Mouse (Mus musculus) limb, embryonic 14.5 days (tissue): ENCODE measurements at regions not wholly inside any gene's neighbourhood (a gene's known extent, or its start where the extent isn't known, plus 50 kb on each side); places are given as distances from the start of the nearest gene placed in this dataset.
"Not testable (repeated sequence)": the region's sequence is repeated elsewhere in the genome, so short reads cannot be mapped to it uniquely, and the experiment has no call there.

Experiments
- ATAC-seq: fragments of 200-750 bp; cut with Nextera tagmentation; 2 replicates; pipeline ENCODE4 v1.8.0; 2017; ENCODE audit warnings: low read depth, moderate number of reproducible peaks, moderate TSS enrichment; ENCODE audit not compliant: low FRiP score
- DNase-seq: peaks from one replicate; pipeline ENCODE4 v3.0.0-alpha.2; 2015; ENCODE audit warnings: low spot score
- H3K27ac ChIP-seq: fragments of 300-500 bp; sonication (generic); replicated peaks from 2 replicates; pipeline ENCODE4 v1.5.1; 2014; ENCODE audit warnings: low read depth, mild to moderate bottlenecking, low read length, moderate library complexity, mixed read lengths
- H3K27me3 ChIP-seq: fragments of 300-500 bp; sonication (generic); 2 replicates; pipeline ENCODE4 v1.6.1; 2014; ENCODE audit warnings: low read length, mixed read lengths; ENCODE audit not compliant: control insufficient read depth, insufficient read depth
- H3K36me3 ChIP-seq: fragments of 300-500 bp; sonication (generic); 2 replicates; pipeline ENCODE4 v1.6.1; 2014; ENCODE audit warnings: mild to moderate bottlenecking, low read length, moderate library complexity, mixed read lengths; ENCODE audit not compliant: control insufficient read depth, insufficient read depth
- H3K4me1 ChIP-seq: fragments of 300-500 bp; sonication (generic); 2 replicates; pipeline ENCODE4 v1.6.1; 2014; ENCODE audit warnings: antibody characterized with exemption, low read length, mixed read lengths; ENCODE audit not compliant: control insufficient read depth, insufficient read depth
- H3K4me2 ChIP-seq: fragments of 300-500 bp; sonication (generic); replicated peaks from 2 replicates; pipeline ENCODE4 v1.6.1; 2014; ENCODE audit warnings: low read depth, mild to moderate bottlenecking, low read length, moderate library complexity; ENCODE audit not compliant: severe bottlenecking
- H3K4me3 ChIP-seq: fragments of 300-500 bp; sonication (generic); replicated peaks from 2 replicates; pipeline ENCODE4 v1.5.1; 2014; ENCODE audit warnings: low read length
- H3K9ac ChIP-seq: fragments of 300-500 bp; sonication (generic); 2 replicates; pipeline ENCODE4 v1.6.1; 2014; ENCODE audit warnings: mild to moderate bottlenecking, low read depth, low read length, moderate library complexity; ENCODE audit not compliant: severe bottlenecking
- H3K9me3 ChIP-seq: fragments of 300-500 bp; sonication (generic); 2 replicates; pipeline ENCODE4 v1.6.1; 2016; ENCODE audit warnings: low read length; ENCODE audit not compliant: control insufficient read depth
- POLR2A ChIP-seq: fragments of 200-500 bp; IDR thresholded peaks from 2 replicates; pipeline ENCODE4 v1.8.0; 2012; ENCODE audit warnings: inconsistent platforms, mild to moderate bottlenecking, moderate library complexity, borderline replicate concordance; ENCODE audit not compliant: insufficient read depth, insufficient read length; ENCODE audit errors: extremely low read depth
- WGBS: fragments of 180-500 bp; shearing (Covaris S2); extraction: QIAGEN DNeasy Blood & Tissue Kit; methylation state at CpG from one replicate; pipeline ENCODE4 v1.1.7; 2014; 5-methylcytosine and 5-hydroxymethylcytosine counted together

DNA sequence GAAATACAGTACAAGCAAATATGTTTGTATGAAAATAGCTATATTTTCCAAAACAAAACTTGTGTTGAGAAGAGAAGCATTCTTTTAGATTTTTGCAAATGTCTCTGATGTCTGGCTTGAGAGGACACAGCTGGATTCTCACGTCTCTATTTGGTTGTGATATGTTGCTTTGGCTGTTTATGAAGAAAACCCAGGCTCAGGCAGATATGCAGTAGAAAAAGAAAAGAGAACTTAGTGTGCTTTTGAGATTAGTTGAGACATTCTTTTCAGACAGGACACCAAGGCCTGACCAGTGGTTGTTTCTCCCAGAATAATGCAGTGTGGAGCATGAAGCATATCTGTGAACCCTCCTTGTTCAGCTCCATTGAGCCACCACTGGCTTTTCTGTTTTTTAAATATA, 178.8 kb upstream of the Mamld1 start:
- no peak for TF ChIP-seq POLR2A
- Histone ChIP-seq H3K4me3 (no peak overlapping the region), H3K9me3 (no peaks in the 10 kb centered on the region), H3K27ac (no peak overlapping the region), H3K4me1 (no peaks in the 10 kb centered on the region), H3K4me2 (no peak overlapping the region), H3K27me3 (no peaks in the 10 kb centered on the region), H3K36me3 (no peaks in the 10 kb centered on the region), H3K9ac (no peak overlapping the region)
- ATAC-seq = no peak
- no peak for DNase-seq
- 77% methylated on average over 1 of the region's 1 CpGs for WGBS

DNA sequence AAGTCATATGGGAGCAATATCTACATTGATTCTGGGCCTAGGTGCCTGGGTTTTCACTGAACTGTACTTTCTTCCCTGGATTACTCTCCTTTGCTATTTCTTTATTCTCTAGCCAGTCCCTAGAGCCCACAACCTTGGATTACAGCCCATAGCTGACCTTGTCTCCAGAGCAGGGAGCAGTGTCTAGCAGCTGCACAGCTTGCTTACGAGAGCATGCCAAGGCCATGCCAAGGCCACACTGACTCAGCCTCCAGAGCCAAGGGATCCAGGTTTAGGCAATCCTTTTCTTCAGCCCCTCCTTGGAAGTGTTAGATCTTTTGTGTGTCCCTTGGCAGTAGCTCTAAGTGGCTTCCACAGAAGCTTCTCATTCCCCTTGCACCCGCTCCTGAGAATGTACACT, 168.7 kb upstream of the Mamld1 start:
- H3K4me3 ChIP-seq = no peak overlapping the region
- H3K9me3 ChIP-seq = no peaks in the 10 kb centered on the region
- no peaks in the 10 kb centered on the region for H3K36me3 ChIP-seq
- TF ChIP-seq POLR2A = no peak
- H3K27ac ChIP-seq = no peak overlapping the region
- ATAC-seq = no peak
- 96% methylated on average over 2 of the region's 2 CpGs for whole genome bisulfite sequencing
- no peaks in the 10 kb centered on the region for H3K4me1 ChIP-seq
- no peaks in the 10 kb centered on the region for H3K27me3 ChIP-seq
- no peak for DNase-seq
- H3K9ac ChIP-seq = no peak overlapping the region
- H3K4me2 ChIP-seq = no peak overlapping the region

DNA sequence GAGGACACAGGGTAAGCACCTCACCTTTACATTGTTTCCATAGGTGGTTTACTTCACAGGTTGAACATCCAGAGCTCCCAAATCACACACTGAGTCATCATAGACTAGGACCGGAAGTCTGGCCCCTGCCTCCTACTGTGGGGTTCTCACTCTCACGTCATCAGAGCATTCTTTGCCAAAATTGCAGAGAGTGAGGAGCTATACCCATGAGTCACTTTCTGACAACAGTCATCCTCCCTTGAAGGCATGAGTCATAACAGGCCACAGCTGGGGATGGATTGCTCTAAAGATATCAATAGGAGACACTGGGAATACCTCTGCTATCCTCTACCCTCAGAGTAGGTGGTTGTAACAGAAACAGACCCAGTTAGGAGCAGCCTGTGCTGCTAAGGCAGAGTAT, 166.6 kb upstream of the Mamld1 start:
- no peak overlapping the region for H3K4me2 ChIP-seq
- H3K36me3 ChIP-seq = no peaks in the 10 kb centered on the region
- H3K27ac ChIP-seq = no peak overlapping the region
- H3K9ac ChIP-seq = no peak overlapping the region
- no peak for ATAC-seq
- H3K27me3 ChIP-seq = no peaks in the 10 kb centered on the region
- no peak overlapping the region for H3K4me3 ChIP-seq
- no peaks in the 10 kb centered on the region for H3K4me1 ChIP-seq
- no peak for DNase-seq
- 68% methylated on average over 2 of the region's 2 CpGs for WGBS
- TF ChIP-seq POLR2A = no peak
- H3K9me3 ChIP-seq = no peaks in the 10 kb centered on the region

DNA sequence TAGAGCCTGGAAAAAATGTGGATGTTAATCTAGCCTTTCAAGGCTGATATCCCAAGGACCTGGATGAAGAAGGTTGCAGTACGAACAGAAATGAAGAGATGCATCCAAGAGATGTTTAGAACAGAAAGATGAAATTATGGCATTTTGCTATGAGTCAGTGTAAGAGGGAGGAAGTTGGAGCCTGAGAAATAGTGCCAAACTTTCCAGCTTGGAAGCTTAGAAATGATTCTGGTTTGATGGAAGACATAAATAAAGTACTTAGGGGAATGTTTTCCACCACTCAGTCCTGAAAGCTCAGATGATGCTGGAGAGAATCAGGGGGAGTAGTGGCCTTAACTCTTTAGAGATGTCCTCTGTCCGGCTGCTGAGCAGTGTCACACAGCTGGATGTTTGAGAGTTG, 155.5 kb upstream of the Mamld1 start:
- no peak overlapping the region for H3K4me3 ChIP-seq
- H3K9ac ChIP-seq = no peak overlapping the region
- no peaks in the 10 kb centered on the region for H3K4me1 ChIP-seq
- H3K27me3 ChIP-seq = no peaks in the 10 kb centered on the region
- WGBS = 85% methylated on average over 2 of the region's 2 CpGs
- no peak for ATAC-seq
- no peak overlapping the region for H3K4me2 ChIP-seq
- H3K9me3 ChIP-seq = no peaks in the 10 kb centered on the region
- no peak overlapping the region for H3K27ac ChIP-seq
- no peak for DNase-seq
- no peaks in the 10 kb centered on the region for H3K36me3 ChIP-seq
- no peak for TF ChIP-seq POLR2A

DNA sequence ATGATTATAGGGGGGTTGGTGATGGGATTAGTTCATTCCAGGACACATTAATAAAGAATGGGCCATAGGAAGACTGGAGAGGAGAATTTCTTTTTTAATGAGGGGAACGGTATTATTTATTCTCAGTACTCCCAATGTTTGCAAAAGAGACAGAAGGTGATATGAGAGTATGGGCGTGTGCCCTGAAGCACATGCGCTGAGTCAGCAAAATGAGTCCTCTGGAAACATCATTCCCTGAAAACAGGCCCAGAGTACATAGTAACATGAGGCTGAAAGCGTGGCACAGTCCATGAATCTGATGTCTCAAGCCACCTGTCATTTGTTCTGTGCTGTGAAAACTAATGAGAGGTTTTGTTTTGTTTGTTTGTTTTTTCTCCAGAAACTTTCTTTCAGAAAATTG, 154.5 kb upstream of the Mamld1 start:
- no peak for TF ChIP-seq POLR2A
- 83% methylated on average over 4 of the region's 4 CpGs for WGBS
- Histone ChIP-seq H3K4me2 (no peak overlapping the region), H3K9me3 (no peaks in the 10 kb centered on the region), H3K27ac (no peak overlapping the region), H3K36me3 (no peaks in the 10 kb centered on the region), H3K9ac (no peak overlapping the region), H3K4me3 (no peak overlapping the region), H3K4me1 (no peaks in the 10 kb centered on the region), H3K27me3 (no peaks in the 10 kb centered on the region)
- no peak for ATAC-seq
- DNase-seq = no peak

DNA sequence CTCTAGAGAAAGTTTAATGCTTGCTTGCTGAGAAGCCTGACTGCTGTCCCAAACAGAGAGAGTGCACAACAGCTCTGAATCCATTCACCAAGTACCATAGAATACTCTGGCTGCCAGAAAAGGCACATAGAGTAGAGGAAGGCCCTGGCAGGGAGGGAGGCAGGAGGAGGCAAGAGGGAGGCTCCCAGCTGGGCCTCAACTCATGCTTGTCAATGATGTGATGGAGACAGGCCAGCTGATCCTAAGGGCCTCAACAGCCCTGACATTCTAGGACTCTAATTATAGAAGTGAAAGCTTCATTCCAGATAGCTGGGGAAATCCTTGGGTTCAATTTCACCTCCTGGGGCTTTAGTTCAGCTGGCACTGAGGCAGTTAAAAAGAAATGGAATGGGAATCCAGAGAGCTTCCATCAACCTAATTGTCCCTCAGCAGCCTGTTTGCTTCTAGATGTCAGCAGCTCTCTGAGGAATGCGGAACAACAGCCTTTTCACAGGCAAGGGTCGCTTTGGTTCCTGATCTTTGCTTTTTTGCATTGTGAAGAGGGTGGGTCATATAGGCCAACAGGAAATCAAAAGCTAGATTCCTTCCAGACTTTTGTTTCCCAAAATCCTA, 152.8 kb upstream of the Mamld1 start:
- WGBS = 58% methylated on average over 2 of the region's 2 CpGs
- no peak overlapping the region for H3K27ac ChIP-seq
- DNase-seq = peak; percentile 2
- no peak; the same call in 1 of the 2 replicates for ATAC-seq
- no peaks in the 10 kb centered on the region for H3K36me3 ChIP-seq
- no peak overlapping the region for H3K4me3 ChIP-seq
- no peak for TF ChIP-seq POLR2A
- no peaks in the 10 kb centered on the region for H3K4me1 ChIP-seq
- H3K27me3 ChIP-seq = no peaks in the 10 kb centered on the region
- H3K9me3 ChIP-seq = no peaks in the 10 kb centered on the region
- H3K4me2 ChIP-seq = no peak overlapping the region
- no peak overlapping the region for H3K9ac ChIP-seq

DNA sequence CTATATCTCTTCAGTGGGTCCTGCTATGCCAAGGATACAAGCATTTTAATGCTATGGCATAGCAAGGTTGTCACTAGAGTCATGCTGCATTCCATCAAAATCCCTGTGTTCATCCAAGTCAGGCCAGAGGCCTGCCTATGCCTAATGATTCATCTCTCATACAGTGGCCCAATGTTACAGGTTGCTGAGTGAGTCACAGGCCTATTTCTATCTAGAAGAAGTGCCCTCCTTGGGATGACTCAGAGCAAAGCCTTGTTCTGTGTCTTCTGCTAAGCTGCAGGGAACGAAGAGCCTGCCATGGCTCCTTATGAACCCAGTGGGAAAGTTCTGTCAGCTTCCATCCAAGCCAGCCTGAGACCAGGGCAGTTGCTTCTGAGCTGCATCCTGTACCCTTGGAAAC, 151.2 kb upstream of the Mamld1 start:
- not testable (repeated sequence) for H3K9ac ChIP-seq, H3K9me3 ChIP-seq, H3K27me3 ChIP-seq, H3K4me2 ChIP-seq, ATAC-seq, DNase-seq, H3K36me3 ChIP-seq, H3K4me1 ChIP-seq, H3K4me3 ChIP-seq, H3K27ac ChIP-seq
- 89% methylated on average over 1 of the region's 1 CpGs for WGBS
